Mouse (Mus musculus) myocyte (in vitro differentiated cells): ENCODE measurements around the gene Lrrc32.

Source experiments
- CEBPB ChIP-seq: IDR thresholded peaks from 2 replicates; pipeline ENCODE4 v1.6.1; 2011; ENCODE audit warnings: mild to moderate bottlenecking, moderate library complexity; ENCODE audit not compliant: poor library complexity, insufficient read depth, severe bottlenecking
- MYOG ChIP-seq, 3 experiments: IDR thresholded peaks; one replicate each; pipeline ENCODE4 v1.6.1; 2011; ENCODE audit warnings: control low read depth in 2 of 3, low read depth in 2 of 3, mild to moderate bottlenecking in 2 of 3; ENCODE audit not compliant: insufficient read length in 2 of 3, control insufficient read depth in 1 of 3, insufficient read depth in 1 of 3
- POLR2AphosphoS2 ChIP-seq: IDR thresholded peaks from one replicate; pipeline ENCODE4 v1.6.1; 2011; ENCODE audit warnings: low read depth, control low read depth; ENCODE audit not compliant: insufficient read length

DNA sequence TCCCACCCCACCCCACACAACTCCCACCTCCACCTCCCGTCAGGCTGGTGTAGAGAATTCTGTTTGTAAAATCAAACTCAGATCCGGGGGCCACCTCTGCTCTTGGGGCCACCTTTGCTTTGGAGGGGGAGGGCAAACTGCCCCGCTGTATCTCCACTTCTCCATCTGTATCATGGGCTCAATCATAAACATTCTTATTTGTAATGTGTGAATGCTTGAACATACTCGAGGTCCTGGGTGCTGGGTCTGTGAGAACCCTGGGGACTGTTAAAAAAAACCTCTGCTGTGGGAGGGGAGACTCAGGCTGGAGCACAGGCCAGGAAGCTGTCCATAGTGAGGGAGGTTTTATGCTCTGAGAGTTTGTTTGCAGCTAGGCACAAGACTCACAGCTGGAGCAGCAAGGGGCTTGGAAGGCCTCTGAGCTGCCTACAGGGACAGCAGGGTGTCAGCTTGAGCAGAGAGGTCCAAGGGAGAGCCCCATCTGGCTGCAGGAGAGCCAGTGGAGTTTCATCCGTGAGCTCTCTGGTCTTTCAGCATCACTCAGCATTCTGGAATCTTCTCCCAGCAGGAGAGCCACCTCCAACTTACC, 15.7 kb downstream of the Lrrc32 start:
- TF ChIP-seq MYOG (IDR thresholded peaks at IDR 0.05; ENCODE audit: control insufficient read depth in 1 of 3, insufficient read depth in 1 of 3, insufficient read length in 2 of 3, low read depth in 2 of 3), result no peak
- TF ChIP-seq POLR2AphosphoS2, result no peak
- no peak for TF ChIP-seq CEBPB
